Mouse (Mus musculus) layer of hippocampus, adult 9-10 months (tissue): ENCODE measurements around the gene Cntn6.

Source experiments
- DNase-seq: peaks from one replicate; pipeline ENCODE4 v3.0.0; 2022; ENCODE audit warnings: low spot score

Gene Cntn6

DNA sequence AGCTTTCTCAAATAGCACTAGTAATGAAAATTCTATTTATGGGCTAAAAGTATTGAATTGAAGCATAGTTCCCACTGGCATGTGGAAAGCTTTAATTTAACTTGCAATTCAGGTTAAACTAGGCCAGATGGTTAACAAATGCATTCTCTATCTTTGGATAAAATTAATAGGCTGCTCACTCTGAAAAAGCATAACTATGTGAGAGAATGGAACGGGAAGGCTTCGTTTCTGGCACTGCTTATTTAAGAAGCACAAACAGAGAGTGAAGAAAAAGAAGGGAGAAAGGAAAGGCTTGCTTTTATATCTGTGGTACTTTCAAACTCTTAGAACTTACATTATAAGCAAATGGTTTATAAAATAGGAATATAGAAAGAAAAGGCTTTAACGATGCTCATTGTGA lies 268.6 kb downstream of the Cntn6 start:
- peak; percentile 2 for DNase-seq

DNA sequence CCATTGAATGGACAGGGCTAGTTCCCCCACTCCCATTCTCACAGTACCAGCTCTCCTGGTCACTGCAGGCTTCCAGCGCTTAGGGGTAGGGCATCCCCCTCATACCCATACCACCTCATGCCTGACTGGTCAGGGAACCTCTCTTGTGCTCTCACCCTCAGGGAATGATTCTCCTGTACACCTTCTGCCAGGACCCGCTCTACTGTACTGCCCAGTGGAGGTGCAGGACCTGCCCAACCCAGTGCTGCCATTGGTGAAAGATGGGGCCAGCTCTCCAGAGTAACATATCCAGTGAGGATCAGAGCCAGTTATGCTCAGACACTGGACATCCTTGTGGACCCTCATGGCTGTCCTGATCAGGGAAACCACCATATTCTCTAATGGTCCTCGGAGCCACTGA lies 291.3 kb downstream of the Cntn6 start:
- DNase-seq: no peak

DNA sequence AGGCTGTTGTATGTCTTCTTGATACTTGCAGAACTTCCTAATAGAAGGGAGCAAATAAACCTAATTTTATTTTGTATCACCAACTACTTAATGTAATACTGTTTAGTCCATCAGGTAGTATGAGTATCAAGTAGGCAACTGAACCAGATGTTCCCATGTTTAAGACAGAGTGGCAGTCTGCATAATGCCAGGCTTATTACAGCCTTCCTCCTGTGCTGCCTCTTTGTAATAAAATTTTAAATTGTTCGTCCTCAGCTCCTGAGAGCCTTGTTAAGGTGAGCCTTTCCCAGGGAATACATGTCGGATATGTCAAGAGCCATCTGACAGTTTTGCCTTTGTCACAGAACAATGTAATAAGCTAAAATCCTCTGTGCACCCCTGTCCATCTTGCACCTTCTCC lies 294.9 kb downstream of the Cntn6 start:
- no peak for DNase-seq

DNA sequence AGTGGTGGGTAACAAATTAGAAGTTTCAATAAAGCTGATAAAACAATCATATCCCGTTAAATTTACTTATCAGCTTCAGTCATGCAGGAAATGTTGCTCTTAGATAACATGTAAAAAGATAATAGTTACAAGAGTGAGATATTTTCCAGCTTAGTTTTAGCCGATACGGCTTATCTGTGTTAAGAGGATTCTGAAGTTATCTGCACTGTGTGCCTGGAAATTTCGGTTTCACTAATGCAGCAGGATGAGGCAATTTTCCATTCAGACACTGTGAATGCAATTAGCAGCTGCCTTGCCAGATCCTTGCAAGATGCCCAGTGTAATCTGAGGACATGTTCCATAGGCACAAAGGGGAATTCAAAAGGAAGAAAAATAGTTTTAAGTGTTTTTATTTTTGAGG lies 315.9 kb downstream of the Cntn6 start:
- no peak for DNase-seq

- no peak for DNase-seq
These were observed 323.0 kb downstream of the Cntn6 start for GRCm38 (mm10) chr6:104815610-104816009.

DNA sequence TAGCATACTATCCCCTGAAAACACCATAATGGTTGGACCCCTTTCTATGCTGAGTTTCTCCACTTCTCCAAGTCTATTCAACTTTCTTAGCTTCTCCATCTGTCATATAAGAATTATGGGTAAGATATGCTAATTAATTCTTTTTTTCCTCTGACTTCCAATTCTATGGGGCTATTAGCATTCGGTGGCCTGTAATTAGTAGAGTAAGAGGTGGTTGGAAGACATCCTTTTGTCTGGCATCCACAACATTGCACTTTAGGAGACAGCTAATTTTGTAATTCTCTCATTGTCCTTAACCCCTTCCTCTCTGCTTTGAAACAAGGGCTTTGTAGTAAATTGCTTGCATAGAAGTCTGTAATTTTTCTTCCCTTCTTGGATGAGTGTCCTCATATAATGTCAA lies 387.1 kb downstream of the Cntn6 start:
- DNase-seq: no peak

GRCm38 (mm10) chr6:104884021-104884420 lies 391.4 kb downstream of the Cntn6 start:
- no peak for DNase-seq

GRCm38 (mm10) chr6:104885829-104886228 lies 393.2 kb downstream of the Cntn6 start:
- DNase-seq: no peak

- peak; percentile 41 for DNase-seq
These were observed 398.5 kb downstream of the Cntn6 start for GRCm38 (mm10) chr6:104891071-104891470.
